Mouse (Mus musculus) testis, adult 2 months (tissue): Measurements from ENCODE around the gene Olfr781.
"Not testable (repeated sequence)": the region's sequence is repeated elsewhere in the genome, so short reads cannot be mapped to it uniquely, and the experiment has no call there.

Experiments
- CTCF ChIP-seq: fragments of 200-500 bp; IDR thresholded peaks from 2 replicates; pipeline ENCODE4 v1.5.1; 2012; ENCODE audit warnings: low read depth, mild to moderate bottlenecking, inconsistent platforms, low read length, moderate library complexity; ENCODE audit not compliant: control insufficient read depth, insufficient read depth, insufficient replicate concordance
- POLR2A ChIP-seq: fragments of 200-500 bp; IDR thresholded peaks from 2 replicates; pipeline ENCODE4 v1.6.1; 2012; ENCODE audit warnings: low read depth, mild to moderate bottlenecking, inconsistent platforms, low read length, moderate library complexity; ENCODE audit not compliant: control insufficient read depth

GRCm38 (mm10) chr10:129374051-129374450, 45.4 kb downstream of the Olfr781 start:
- TF ChIP-seq CTCF, POLR2A: not testable (repeated sequence)
